In the genomic region with DNA sequence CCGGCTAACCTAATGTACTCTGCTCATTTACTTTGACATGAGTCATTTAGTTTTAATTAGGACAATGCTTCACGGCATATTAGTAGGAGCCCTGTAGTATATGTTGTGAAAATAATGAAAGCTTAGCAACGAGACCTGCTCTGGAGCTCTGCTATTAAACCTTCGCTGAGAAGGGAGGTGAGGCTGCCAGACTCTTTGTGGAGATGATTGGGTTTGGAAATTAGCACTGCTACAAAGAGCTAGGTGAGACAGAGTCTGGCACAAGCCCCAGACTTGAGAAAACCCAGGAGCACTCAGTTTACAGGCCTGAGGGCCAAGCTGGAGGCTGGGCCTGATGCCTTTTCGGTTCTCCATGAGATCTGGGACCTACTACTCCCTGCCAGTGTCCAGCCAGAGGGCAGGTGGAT, we compare ENCODE assay signal across 16 mouse cellular contexts.
DNase-seq lines count a peak whose midpoint lies in the region; ATAC-seq and TF ChIP-seq lines count a peak whose summit lies in the region.
"Had no signal": no experiment of that assay in that cellular context is flagged by ENCODE, and none has a peak within 500 bp of the region (broad histone marks: within the 10 kb centered on the region; RNA-seq: fewer than 3 reads in every experiment).

No protein-coding gene starts in this region.

- 59% methylated on average over 5 of the region's 5 CpGs for WGBS in embryonic facial prominence, embryonic 14.5 days
- 78% methylated on average over 5 of the region's 5 CpGs for WGBS in embryonic facial prominence, embryonic 10.5 days
- 44% methylated on average over 5 of the region's 5 CpGs for WGBS in neural tube, embryonic 13.5 days
- 16% methylated on average over 5 of the region's 5 CpGs for WGBS in forebrain, embryonic 16.5 days
- WGBS in stomach, postnatal 0 days = 42% methylated on average over 5 of the region's 5 CpGs

- TF ChIP-seq CTCF in stomach, postnatal 0 days (IDR thresholded peaks at IDR 0.05; ENCODE audit: low read depth) = no peak

- no peak overlapping the region for H3K27ac ChIP-seq in embryonic facial prominence, embryonic 14.5 days (replicated peaks; ENCODE audit: low read depth, low read length)
- no peak overlapping the region for H3K27ac ChIP-seq in embryonic facial prominence, embryonic 10.5 days (replicated peaks)
- no peak overlapping the region for H3K27ac ChIP-seq in neural tube, embryonic 13.5 days (replicated peaks)
- no peak overlapping the region for H3K27ac ChIP-seq in forebrain, embryonic 16.5 days (ENCODE audit: low read length)
- H3K27ac ChIP-seq in stomach, postnatal 0 days (replicated peaks) = no peak overlapping the region
- H3K27ac ChIP-seq: macrophage had no signal

- H3K36me3 ChIP-seq in embryonic facial prominence, embryonic 14.5 days (ENCODE audit: control insufficient read depth, insufficient read depth, low read length) = no peaks in the 10 kb centered on the region
- H3K36me3 ChIP-seq in embryonic facial prominence, embryonic 10.5 days (replicated peaks) = no peaks in the 10 kb centered on the region
- no peaks in the 10 kb centered on the region for H3K36me3 ChIP-seq in neural tube, embryonic 13.5 days
- H3K36me3 ChIP-seq in forebrain, embryonic 16.5 days (ENCODE audit: control insufficient read depth, insufficient read depth) = no peaks in the 10 kb centered on the region
- H3K36me3 ChIP-seq in stomach, postnatal 0 days (ENCODE audit: control insufficient read depth, insufficient read depth, low read length) = no peaks in the 10 kb centered on the region

- H3K4me3 ChIP-seq in embryonic facial prominence, embryonic 14.5 days (ENCODE audit: low read depth, low read length) = no peak overlapping the region
- H3K4me3 ChIP-seq in embryonic facial prominence, embryonic 10.5 days = no peak overlapping the region
- H3K4me3 ChIP-seq in neural tube, embryonic 13.5 days = no peak overlapping the region
- H3K4me3 ChIP-seq in forebrain, embryonic 16.5 days (replicated peaks; ENCODE audit: low read length) = no peak overlapping the region
- H3K4me3 ChIP-seq in stomach, postnatal 0 days (ENCODE audit: low read depth, low read length) = no peak overlapping the region

- H3K9ac ChIP-seq in embryonic facial prominence, embryonic 14.5 days (ENCODE audit: low read depth, low read length) = no peak overlapping the region
- H3K9ac ChIP-seq in neural tube, embryonic 13.5 days = no peak overlapping the region
- no peak overlapping the region for H3K9ac ChIP-seq in forebrain, embryonic 16.5 days (replicated peaks; ENCODE audit: low read depth, low read length)
- H3K9ac ChIP-seq in stomach, postnatal 0 days (ENCODE audit: low read length) = no peak overlapping the region
- H3K9ac ChIP-seq: liver, postnatal 0 days had no signal

- peak; percentile 56 for DNase-seq in embryonic facial prominence, embryonic 14.5 days (ENCODE audit: low spot score)
- DNase-seq in embryonic facial prominence, embryonic 10.5 days (ENCODE audit: low spot score) = no peak
- DNase-seq in neural tube, embryonic 10.5 days (ENCODE audit: extremely low spot score, low spot score) = no peak
- no peak for DNase-seq in stomach, postnatal 0 days (ENCODE audit: low spot score)
- no peak for DNase-seq in frontal cortex, postnatal 36 days (ENCODE audit: low spot score in 2 of 2)
- no peak for DNase-seq in right cerebral cortex, postnatal 10 days (ENCODE audit: low spot score in 2 of 2)
- DNase-seq: adrenal gland, postnatal 14 days; B cell, adult 2 months; kidney, adult 18-20 months; kidney, postnatal 4 days; liver, postnatal 0 days; midbrain, embryonic 14.5 days; thymus, adult 2 months had no signal

- no peaks in the 10 kb centered on the region for H3K9me3 ChIP-seq in embryonic facial prominence, embryonic 14.5 days (ENCODE audit: control insufficient read depth, low read length)
- no peaks in the 10 kb centered on the region for H3K9me3 ChIP-seq in embryonic facial prominence, embryonic 10.5 days
- H3K9me3 ChIP-seq in neural tube, embryonic 13.5 days = no peaks in the 10 kb centered on the region
- no peaks in the 10 kb centered on the region for H3K9me3 ChIP-seq in forebrain, embryonic 16.5 days (ENCODE audit: control insufficient read depth, low read length)
- H3K9me3 ChIP-seq in stomach, postnatal 0 days (ENCODE audit: control insufficient read depth, low read length) = no peaks in the 10 kb centered on the region

- no peaks in the 10 kb centered on the region for H3K4me1 ChIP-seq in embryonic facial prominence, embryonic 14.5 days (ENCODE audit: control insufficient read depth, insufficient read depth, low read length)
- peaks cover 3% of the 10 kb centered on the region; the same call in 1 of the 2 replicates for H3K4me1 ChIP-seq in embryonic facial prominence, embryonic 10.5 days
- H3K4me1 ChIP-seq in neural tube, embryonic 13.5 days (replicated peaks) = peaks cover 6% of the 10 kb centered on the region; the same call in 1 of the 2 replicates
- H3K4me1 ChIP-seq in forebrain, embryonic 16.5 days (replicated peaks; ENCODE audit: control insufficient read depth, insufficient read depth, low read length) = peaks cover 7% of the 10 kb centered on the region; the same call in 1 of the 2 replicates
- H3K4me1 ChIP-seq in stomach, postnatal 0 days (replicated peaks; ENCODE audit: control insufficient read depth, insufficient read depth) = no peaks in the 10 kb centered on the region

- no peak overlapping the region for H3K4me2 ChIP-seq in embryonic facial prominence, embryonic 14.5 days (ENCODE audit: low read depth, low read length)
- H3K4me2 ChIP-seq in neural tube, embryonic 13.5 days = no peak overlapping the region
- no peak overlapping the region for H3K4me2 ChIP-seq in forebrain, embryonic 16.5 days (ENCODE audit: low read length)
- H3K4me2 ChIP-seq in stomach, postnatal 0 days (replicated peaks; ENCODE audit: low read depth) = no peak overlapping the region

- ATAC-seq in embryonic facial prominence, embryonic 14.5 days (ENCODE audit: low read depth) = peak; percentile 53; the same call in 1 of the 2 replicates
- peak; percentile 51; the same call in 1 of the 2 replicates for ATAC-seq in neural tube, embryonic 13.5 days (ENCODE audit: low read depth)
- peak; percentile 43 for ATAC-seq in forebrain, embryonic 16.5 days
- peak; percentile 61; the same call in 1 of the 2 replicates for ATAC-seq in stomach, postnatal 0 days (ENCODE audit: low FRiP score, low TSS enrichment)
- ATAC-seq: liver, postnatal 0 days had no signal

- TF ChIP-seq EP300 in stomach, postnatal 0 days (optimal IDR thresholded peaks at IDR 0.05) = no peak

- H3K27me3 ChIP-seq in embryonic facial prominence, embryonic 14.5 days (replicated peaks; ENCODE audit: control insufficient read depth, insufficient read depth, low read length) = no peaks in the 10 kb centered on the region
- H3K27me3 ChIP-seq in embryonic facial prominence, embryonic 10.5 days (replicated peaks; ENCODE audit: low read depth, poor library complexity, severe bottlenecking) = no peaks in the 10 kb centered on the region
- H3K27me3 ChIP-seq in neural tube, embryonic 13.5 days = no peaks in the 10 kb centered on the region
- no peaks in the 10 kb centered on the region for H3K27me3 ChIP-seq in forebrain, embryonic 16.5 days (replicated peaks; ENCODE audit: control insufficient read depth, insufficient read depth, low read length)
- no peaks in the 10 kb centered on the region for H3K27me3 ChIP-seq in stomach, postnatal 0 days (ENCODE audit: control insufficient read depth, insufficient read depth, low read length)
